Mouse (Mus musculus) bone marrow macrophage, adult 2 months (primary cell): ENCODE results near the gene Myo5a.

Source experiments
- CTCF ChIP-seq: IDR thresholded peaks from 2 replicates; pipeline ENCODE4 v1.5.1; 2012; ENCODE audit warnings: low read depth, mild to moderate bottlenecking, low read length, moderate library complexity
- POLR2A ChIP-seq: IDR thresholded peaks from 2 replicates; pipeline ENCODE4 v1.6.1; 2012; ENCODE audit warnings: mild to moderate bottlenecking, low read depth, low read length, borderline replicate concordance

GRCm38 (mm10) chr9:75235696-75236095 lies 164.9 kb downstream of the Myo5a start:
- no peak for TF ChIP-seq CTCF
- TF ChIP-seq POLR2A, result no peak
